Mouse (Mus musculus) embryonic facial prominence, embryonic 13.5 days (tissue): ENCODE data around the gene Cbfb. TPM values are rescaled to one million over a fixed set of nuclear protein-coding genes. Genes with fewer than 3 reads are reported as not detected.

Experiments used
- ATAC-seq: fragments of 200-750 bp; cut with Nextera tagmentation; 2 replicates; pipeline ENCODE4 v1.8.0; 2017; ENCODE audit warnings: low read depth; ENCODE audit not compliant: insufficient number of reproducible peaks, insufficient read depth, low FRiP score, low TSS enrichment
- H3K27ac ChIP-seq: fragments of 300-500 bp; sonication (generic); 2 replicates; pipeline ENCODE4 v1.5.1; 2015; ENCODE audit warnings: moderate library complexity, mild to moderate bottlenecking, inconsistent platforms
- H3K27me3 ChIP-seq: fragments of 300-500 bp; sonication (generic); 2 replicates; pipeline ENCODE4 v1.6.1; 2015; ENCODE audit warnings: mild to moderate bottlenecking, inconsistent platforms
- H3K36me3 ChIP-seq: fragments of 300-500 bp; sonication (generic); 2 replicates; pipeline ENCODE4 v1.6.1; 2015; ENCODE audit warnings: mild to moderate bottlenecking, inconsistent platforms
- H3K4me1 ChIP-seq: fragments of 300-500 bp; sonication (generic); 2 replicates; pipeline ENCODE4 v1.6.1; 2015; ENCODE audit warnings: inconsistent platforms
- H3K4me2 ChIP-seq: fragments of 300-500 bp; sonication (generic); 2 replicates; pipeline ENCODE4 v1.6.1; 2015; ENCODE audit warnings: moderate library complexity, mild to moderate bottlenecking, inconsistent platforms
- H3K4me3 ChIP-seq: fragments of 300-500 bp; sonication (generic); 2 replicates; pipeline ENCODE4 v1.5.1; 2015; ENCODE audit warnings: mild to moderate bottlenecking, inconsistent platforms
- H3K9ac ChIP-seq: fragments of 300-500 bp; sonication (generic); 2 replicates; pipeline ENCODE4 v1.6.1; 2015; ENCODE audit warnings: mild to moderate bottlenecking, inconsistent platforms
- H3K9me3 ChIP-seq: fragments of 300-500 bp; sonication (generic); 2 replicates; pipeline ENCODE4 v1.6.1; 2016; ENCODE audit warnings: inconsistent platforms
- WGBS: fragments of 180-500 bp; shearing (Covaris S2); methylation state at CpG from one replicate; pipeline ENCODE4 v1.1.7; 2015; ENCODE audit warnings: mixed read lengths; 5-methylcytosine and 5-hydroxymethylcytosine counted together
- polyA plus RNA-seq: library from polyadenylated mRNA; unstranded; fragments of >200 nt; fragmentation: Nextera tagmentation; extraction: Ambion mirVana; gene quantifications from 2 replicates; pipeline ENCODE4 v1.2.1, GENCODE M21; 2015

Gene Cbfb
- polyA plus RNA-seq, 1 experiment from 2014 or later, result 102 TPM

- Histone ChIP-seq H3K36me3 (peaks cover 41% of the 10 kb centered on the region), H3K27ac (peak overlapping the region; percentile 91), H3K4me3 (peak overlapping the region; percentile 73), H3K4me2 (peak overlapping the region; percentile 90), H3K4me1 (peaks cover 31% of the 10 kb centered on the region), H3K9ac (peak overlapping the region; percentile 86), H3K27me3 (peaks cover 37% of the 10 kb centered on the region), H3K9me3 (no peaks in the 10 kb centered on the region)
- under 1% methylated on average over 73 of the region's 74 CpGs for WGBS
- ATAC-seq, result peak; percentile 81
Measured at GRCm38 (mm10) chr8:105254152-105254965, 83.9 kb downstream of the Cbfb start.

GRCm38 (mm10) chr8:105254966-105255350 is 84.5 kb downstream of the Cbfb start, which contains the start of gene B3gnt9:
TSS of gene B3gnt9 (minus strand) at chr8:105255153.
- peaks cover 37% of the 10 kb centered on the region for H3K4me1 ChIP-seq
- peak; percentile 80 for ATAC-seq
- H3K4me2 ChIP-seq, result peak within 1 kb of the TSS; percentile 90
- H3K27me3 ChIP-seq, result peaks cover 42% of the 10 kb centered on the region
- H3K9me3 ChIP-seq, result no peaks in the 10 kb centered on the region
- H3K36me3 ChIP-seq, result peaks cover 35% of the 10 kb centered on the region
- H3K9ac ChIP-seq, result peak within 1 kb of the TSS; percentile 86
- H3K4me3 ChIP-seq, result peak within 1 kb of the TSS; percentile 73
- WGBS, result 3% methylated on average over 14 of the region's 14 CpGs
- H3K27ac ChIP-seq, result peak within 1 kb of the TSS; percentile 91

- Histone ChIP-seq H3K4me2 (no peak overlapping the region), H3K27me3 (peaks cover 64% of the 10 kb centered on the region), H3K4me1 (peaks cover 39% of the 10 kb centered on the region), H3K36me3 (peaks cover 11% of the 10 kb centered on the region), H3K9me3 (no peaks in the 10 kb centered on the region), H3K27ac (no peak overlapping the region), H3K4me3 (no peak overlapping the region), H3K9ac (no peak overlapping the region)
- no peak for ATAC-seq
- 68% methylated on average over 7 of the region's 7 CpGs for WGBS
Measured at GRCm38 (mm10) chr8:105257318-105258114, 87.0 kb downstream of the Cbfb start.

- H3K27me3 ChIP-seq, result peaks cover 79% of the 10 kb centered on the region
- ATAC-seq, result 0 out of 2 replicates have a peak, but pooled peaks have one; percentile 2
- H3K27ac ChIP-seq, result no peak overlapping the region
- peak overlapping the region; percentile 27 for H3K9ac ChIP-seq
- peak overlapping the region; percentile 68 for H3K4me2 ChIP-seq
- peak overlapping the region; percentile 38 for H3K4me3 ChIP-seq
- H3K36me3 ChIP-seq, result no peaks in the 10 kb centered on the region
- no peaks in the 10 kb centered on the region for H3K9me3 ChIP-seq
- peaks cover 30% of the 10 kb centered on the region for H3K4me1 ChIP-seq
- 1% methylated on average over 55 of the region's 55 CpGs for WGBS
Measured at GRCm38 (mm10) chr8:105258911-105259720, 88.6 kb downstream of the Cbfb start.

- ATAC-seq, result 0 out of 2 replicates have a peak, but pooled peaks have one; percentile 11
- Histone ChIP-seq H3K4me3 (peak overlapping the region; percentile 38), H3K9ac (peak overlapping the region; percentile 27), H3K27ac (no peak overlapping the region), H3K36me3 (no peaks in the 10 kb centered on the region), H3K9me3 (no peaks in the 10 kb centered on the region), H3K4me2 (peak overlapping the region; percentile 68), H3K4me1 (peaks cover 30% of the 10 kb centered on the region), H3K27me3 (peaks cover 80% of the 10 kb centered on the region)
- 3% methylated on average over 30 of the region's 30 CpGs for WGBS
Measured at GRCm38 (mm10) chr8:105259721-105260320, 89.3 kb downstream of the Cbfb start.

GRCm38 (mm10) chr8:105260371-105261099 is 90.1 kb downstream of the Cbfb start:
- H3K27me3 ChIP-seq, result peaks cover 87% of the 10 kb centered on the region

GRCm38 (mm10) chr8:105261326-105261980 is 91.0 kb downstream of the Cbfb start:
- Histone ChIP-seq H3K9ac (no peak overlapping the region), H3K4me1 (peaks cover 25% of the 10 kb centered on the region), H3K27ac (no peak overlapping the region), H3K27me3 (peaks cover 87% of the 10 kb centered on the region), H3K4me3 (no peak overlapping the region), H3K9me3 (no peaks in the 10 kb centered on the region), H3K4me2 (no peak overlapping the region), H3K36me3 (no peaks in the 10 kb centered on the region)
- no peak for ATAC-seq
- 83% methylated on average over 12 of the region's 12 CpGs for WGBS

More at GRCm38 (mm10) chr8:105260371-105261099, 90.1 kb downstream of the Cbfb start:
- no peak overlapping the region for H3K4me3 ChIP-seq
- H3K4me1 ChIP-seq, result peaks cover 28% of the 10 kb centered on the region
- H3K36me3 ChIP-seq, result no peaks in the 10 kb centered on the region
- no peak overlapping the region for H3K27ac ChIP-seq
- 63% methylated on average over 7 of the region's 7 CpGs for WGBS
- H3K4me2 ChIP-seq, result peak overlapping the region; percentile 68; the same call in 1 of the 2 replicates
- no peak for ATAC-seq
- no peaks in the 10 kb centered on the region for H3K9me3 ChIP-seq
- H3K9ac ChIP-seq, result no peak overlapping the region

GRCm38 (mm10) chr8:105263244-105263912 is 92.9 kb downstream of the Cbfb start:
- Histone ChIP-seq H3K4me2 (peak overlapping the region; percentile 86), H3K4me1 (peaks cover 32% of the 10 kb centered on the region), H3K27me3 (peaks cover 89% of the 10 kb centered on the region), H3K27ac (no peak overlapping the region), H3K4me3 (peak overlapping the region; percentile 69), H3K9ac (no peak overlapping the region), H3K36me3 (no peaks in the 10 kb centered on the region), H3K9me3 (no peaks in the 10 kb centered on the region)
- ATAC-seq, result no peak
- WGBS, result 37% methylated on average over 15 of the region's 16 CpGs

- Histone ChIP-seq H3K36me3 (no peaks in the 10 kb centered on the region), H3K4me2 (peak within 1 kb of the TSS; percentile 86), H3K27me3 (peaks cover 89% of the 10 kb centered on the region), H3K4me3 (peak within 1 kb of the TSS; percentile 69), H3K27ac (no peak within 1 kb of the TSS), H3K4me1 (peaks cover 32% of the 10 kb centered on the region), H3K9me3 (no peaks in the 10 kb centered on the region), H3K9ac (peak within 1 kb of the TSS; percentile 72)
- WGBS, result under 1% methylated on average over 54 of the region's 54 CpGs
- ATAC-seq, result peak; percentile 37; the same call in 1 of the 2 replicates
Measured at GRCm38 (mm10) chr8:105264024-105264982, 93.8 kb downstream of the Cbfb start, which contains the start of the genes Tradd and Fbxl8. TSS of gene Tradd (minus strand) at chr8:105264609. TSS of gene Fbxl8 (plus strand) at chr8:105264648.
